Mouse (Mus musculus) Muller cell, postnatal 12 days (primary cell): ENCODE measurements at regions not wholly inside any gene's neighbourhood (a gene's known extent, or its start where the extent isn't known, plus 50 kb on each side); places are given as distances from the start of the nearest gene placed in this dataset.

ENCODE experiments used
- DNase-seq: peaks from one replicate; pipeline ENCODE4 v3.0.0-alpha.2; 2015; ENCODE audit errors: inconsistent ontology term

DNA sequence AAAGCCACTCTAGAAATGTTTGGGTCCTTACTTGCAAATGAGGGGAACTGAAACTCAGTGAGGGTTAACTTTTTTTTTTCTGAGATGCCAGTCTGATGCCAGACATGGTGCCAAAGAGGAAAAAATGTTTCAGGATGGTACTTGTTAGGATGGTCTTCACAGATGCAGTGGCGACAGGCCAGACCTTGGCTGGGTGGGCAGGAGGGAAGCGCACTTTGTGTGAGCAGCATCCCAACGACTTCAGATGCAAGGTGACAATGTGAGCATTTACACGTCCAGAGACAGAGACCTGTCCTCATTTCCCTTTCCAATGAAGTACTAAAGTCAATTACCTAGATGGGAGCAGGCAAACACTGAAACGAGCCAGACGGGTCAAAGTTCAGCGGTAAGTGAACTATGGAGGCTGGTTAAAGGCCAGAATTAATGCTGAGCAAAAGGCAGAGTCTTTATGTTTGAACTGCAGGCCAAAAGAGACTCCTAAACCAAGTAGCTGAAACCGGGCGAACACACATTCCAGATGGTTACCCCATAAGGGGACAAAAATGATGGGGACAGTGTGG lies 213.7 kb upstream of the Ccdc122 start:
- DNase-seq = no peak

DNA sequence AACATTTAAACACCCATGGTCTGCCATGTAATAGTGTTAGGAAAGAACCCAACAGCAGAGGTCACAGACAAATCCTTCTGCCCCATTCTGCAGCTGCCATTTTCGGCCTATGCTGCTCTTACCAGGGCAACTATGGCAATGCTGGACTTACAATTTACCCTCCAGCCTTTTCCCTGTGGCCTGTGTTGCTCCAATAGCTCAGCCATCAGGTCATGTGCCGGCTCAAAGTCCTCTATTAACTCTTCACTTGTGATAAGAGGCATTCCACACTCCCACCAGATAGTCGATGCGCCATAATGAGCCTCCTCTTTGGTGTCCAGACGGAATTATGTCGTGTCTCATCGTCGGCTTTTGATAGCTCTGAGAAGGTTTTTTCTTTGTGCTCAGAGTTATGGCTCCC lies 214.7 kb upstream of the Ccdc122 start:
- DNase-seq = no peak

DNA sequence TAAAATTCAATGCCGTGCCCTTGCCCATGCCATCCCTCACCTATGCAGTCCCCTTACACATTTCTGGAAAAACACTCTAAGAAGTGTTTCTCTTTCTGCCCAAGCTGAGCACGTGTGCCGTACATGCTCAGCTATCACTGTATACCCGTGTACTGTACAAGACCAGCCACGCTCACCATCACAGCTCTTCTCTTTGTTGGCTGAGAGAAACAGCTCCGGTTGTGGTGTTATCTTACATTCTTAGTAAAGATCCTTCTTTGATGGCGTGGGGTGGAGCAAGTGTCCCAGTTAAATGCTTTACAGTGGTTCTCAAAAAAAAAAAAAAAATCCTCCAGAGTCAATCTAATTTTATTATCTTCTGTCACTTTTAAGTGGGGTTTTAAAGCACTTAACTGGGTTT lies 215.1 kb upstream of the Ccdc122 start:
- DNase-seq = no peak

- DNase-seq = no peak
Measured at GRCm38 (mm10) chr14:76820989-76821388, 215.6 kb upstream of the Ccdc122 start.

DNA sequence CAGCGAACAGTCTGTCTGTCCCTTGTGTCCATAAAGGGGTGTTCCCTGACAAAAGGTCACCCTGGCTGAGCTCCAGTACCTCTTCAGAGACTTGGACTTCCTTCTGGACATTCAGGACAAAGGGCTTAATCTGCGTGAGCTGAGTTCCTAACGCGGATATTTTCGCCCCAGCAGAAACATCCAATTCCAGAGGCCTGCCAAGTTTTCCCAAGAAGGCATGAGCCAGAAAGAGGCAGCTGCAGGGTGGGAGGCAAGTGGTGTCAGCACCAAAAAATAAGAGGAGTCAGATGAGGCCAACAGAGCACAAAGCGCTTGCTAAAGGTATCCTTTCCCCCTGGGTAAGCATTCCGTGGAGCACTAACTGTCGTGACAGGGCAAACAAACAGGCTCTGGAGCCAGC lies 216.9 kb upstream of the Ccdc122 start:
- DNase-seq = peak; percentile 83

DNA sequence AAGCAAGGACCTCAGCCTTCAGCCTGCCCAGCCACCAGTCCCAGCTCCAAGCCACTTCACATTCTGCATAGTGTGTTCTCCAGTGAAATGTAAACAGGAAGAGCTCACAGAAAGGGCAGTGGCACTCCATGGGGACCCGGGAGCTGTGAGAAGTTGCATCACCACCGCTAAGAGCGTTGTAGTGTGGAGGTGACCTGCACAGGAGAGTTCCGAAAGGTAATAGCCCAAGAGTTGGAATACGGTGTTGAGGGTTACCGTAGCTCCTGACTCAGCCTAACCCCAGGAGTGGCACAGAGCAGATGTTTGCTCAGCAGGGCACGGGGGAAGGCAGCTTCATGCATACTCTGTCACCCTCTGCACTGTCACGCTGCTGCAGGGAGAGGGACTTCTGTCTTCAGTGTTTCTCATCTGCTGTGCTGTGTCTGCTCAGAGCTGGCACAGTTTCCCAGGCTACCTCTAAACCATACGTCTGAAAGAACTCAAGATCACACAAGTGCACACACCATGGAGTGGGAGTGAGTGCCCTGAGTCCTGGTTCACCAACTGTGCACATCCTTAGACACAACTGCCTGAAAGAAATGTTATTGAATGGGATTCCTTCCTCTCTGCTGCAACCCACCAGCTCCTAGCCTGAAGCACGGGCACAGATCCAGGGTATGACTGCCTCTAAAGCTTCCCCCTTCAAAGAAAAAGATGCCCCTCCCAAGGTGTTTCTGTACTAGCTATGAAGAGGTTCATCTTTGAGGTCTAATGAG lies 218.1 kb upstream of the Ccdc122 start:
- peak; percentile 54 for DNase-seq

DNA sequence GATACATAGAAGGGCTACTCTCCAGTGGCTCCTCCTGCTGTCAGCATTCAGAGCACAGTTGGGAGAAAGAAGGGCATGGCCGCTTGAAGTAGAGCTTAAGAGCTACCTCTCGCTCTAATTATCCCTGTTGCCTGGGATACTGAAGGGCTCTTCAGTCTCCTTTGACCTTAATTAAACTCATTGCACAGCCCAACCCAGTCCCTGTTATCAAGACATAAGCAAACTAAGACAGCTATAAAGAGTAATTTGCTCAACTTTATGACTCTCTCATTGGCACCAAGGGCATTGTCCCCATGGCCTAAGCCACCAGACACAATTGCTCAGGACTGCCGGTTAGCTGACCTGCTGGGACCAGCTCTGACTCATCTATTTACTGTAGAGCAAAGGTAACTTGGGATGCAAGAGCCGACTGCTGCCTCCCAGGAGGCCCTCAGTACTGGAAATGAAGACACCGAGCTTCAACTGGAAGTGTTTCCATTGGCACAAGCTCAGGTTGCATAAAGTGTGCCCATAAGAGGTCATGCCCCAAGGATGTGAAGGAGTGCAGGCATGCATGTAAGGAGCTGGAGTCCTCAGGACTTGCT lies 219.3 kb upstream of the Ccdc122 start:
- no peak for DNase-seq

- DNase-seq = no peak
Measured at GRCm38 (mm10) chr14:76816666-76817065, 219.9 kb upstream of the Ccdc122 start.

GRCm38 (mm10) chr14:76812155-76812875 lies 224.3 kb upstream of the Ccdc122 start:
- DNase-seq = no peak

DNA sequence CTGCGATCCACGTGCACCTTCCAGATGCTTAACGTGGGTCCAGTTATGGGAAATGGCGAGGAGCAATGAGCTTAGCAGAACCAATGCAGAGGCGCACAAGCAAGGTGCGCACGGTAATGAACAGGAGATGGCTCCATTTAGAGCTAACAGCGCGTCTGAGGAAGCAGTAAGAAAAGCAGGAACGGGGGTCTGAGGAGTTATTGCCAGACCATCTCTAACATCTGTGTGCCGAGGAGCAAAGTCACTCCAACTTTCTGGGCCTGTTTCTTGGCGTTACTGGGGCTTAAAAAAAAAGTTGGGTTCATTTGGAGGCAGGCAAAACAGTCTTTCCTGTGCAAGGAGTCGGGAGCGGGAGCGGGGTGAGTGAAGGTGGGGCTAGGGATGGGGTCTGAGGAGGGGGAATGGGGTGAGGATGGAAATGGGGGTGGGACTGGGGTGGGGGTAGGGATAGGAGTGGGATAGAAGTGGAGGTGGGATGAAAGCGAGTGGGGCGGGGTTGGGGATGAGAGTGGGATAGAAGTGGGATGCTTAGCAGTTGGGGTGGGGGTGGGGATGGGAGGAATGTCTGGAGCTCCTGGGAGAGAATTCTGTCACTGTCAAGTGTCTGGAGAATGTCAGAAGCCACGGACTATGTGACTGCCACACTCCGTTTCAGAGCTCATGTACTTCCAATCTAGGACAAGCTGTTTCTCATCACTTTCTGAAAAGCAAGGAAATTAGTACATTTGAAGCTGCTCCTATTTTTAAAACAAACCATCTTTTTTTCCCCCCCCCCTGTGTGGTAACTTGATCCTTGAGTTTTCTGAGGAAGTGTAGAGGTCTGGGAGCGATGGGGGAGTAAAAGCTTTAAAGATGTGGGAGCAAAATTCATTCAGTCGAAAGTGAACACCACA lies 225.6 kb upstream of the Ccdc122 start:
- no peak for DNase-seq

GRCm38 (mm10) chr14:76810041-76810440 lies 226.5 kb upstream of the Ccdc122 start:
- DNase-seq = no peak

DNA sequence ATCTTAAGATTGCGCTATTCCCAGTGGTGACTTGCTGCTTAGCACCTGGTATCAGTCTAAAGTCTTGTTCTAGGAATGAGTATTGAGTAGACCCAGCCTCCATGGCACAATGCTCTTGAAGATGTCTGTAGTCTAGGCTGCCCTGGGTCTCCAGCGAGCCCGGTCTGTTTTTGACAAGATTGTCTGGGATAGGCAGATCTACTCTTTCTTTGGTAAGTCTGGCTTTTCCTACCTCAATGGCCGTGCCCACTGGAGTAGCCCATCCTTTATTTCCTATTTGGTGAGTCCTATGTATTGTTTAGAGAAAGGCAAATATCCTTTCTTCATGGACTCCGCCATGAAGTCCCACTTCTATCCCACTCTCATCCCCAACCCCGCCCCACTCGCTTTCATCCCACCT lies 227.2 kb upstream of the Ccdc122 start:
- no peak for DNase-seq

DNA sequence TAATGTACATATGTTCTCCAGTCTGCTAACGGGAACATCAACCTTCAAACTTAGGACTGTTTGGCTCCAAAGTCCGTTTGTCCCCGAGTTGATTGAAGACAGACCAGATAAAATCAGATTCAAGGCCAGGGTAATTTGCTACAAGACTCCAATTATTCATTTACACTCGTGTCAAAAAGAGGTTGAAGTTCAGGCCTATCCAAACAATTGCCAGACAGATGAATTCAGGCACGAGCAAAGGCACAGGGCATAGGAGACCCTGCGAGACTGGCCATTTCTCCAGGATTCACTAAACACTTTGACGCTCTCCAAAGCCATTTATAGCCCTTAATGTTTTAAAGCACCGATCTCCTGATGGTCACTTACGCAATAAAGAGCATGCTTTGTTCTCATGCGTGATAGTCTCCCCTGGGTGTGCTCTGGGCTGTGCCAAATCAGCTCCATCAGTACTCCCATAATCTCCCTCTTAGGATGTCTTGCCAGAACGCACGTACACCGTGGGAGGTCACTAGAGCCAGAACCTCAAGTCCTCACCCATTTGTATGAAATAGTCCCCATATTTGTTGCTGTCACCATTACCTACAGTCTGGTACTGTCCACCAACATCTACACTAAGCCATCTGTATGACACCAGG lies 231.3 kb upstream of the Ccdc122 start:
- no peak for DNase-seq

GRCm38 (mm10) chr14:76804447-76805150 lies 232.0 kb upstream of the Ccdc122 start:
- DNase-seq = no peak

- DNase-seq = no peak
Measured at GRCm38 (mm10) chr14:76800181-76800580, 236.4 kb upstream of the Ccdc122 start.

DNA sequence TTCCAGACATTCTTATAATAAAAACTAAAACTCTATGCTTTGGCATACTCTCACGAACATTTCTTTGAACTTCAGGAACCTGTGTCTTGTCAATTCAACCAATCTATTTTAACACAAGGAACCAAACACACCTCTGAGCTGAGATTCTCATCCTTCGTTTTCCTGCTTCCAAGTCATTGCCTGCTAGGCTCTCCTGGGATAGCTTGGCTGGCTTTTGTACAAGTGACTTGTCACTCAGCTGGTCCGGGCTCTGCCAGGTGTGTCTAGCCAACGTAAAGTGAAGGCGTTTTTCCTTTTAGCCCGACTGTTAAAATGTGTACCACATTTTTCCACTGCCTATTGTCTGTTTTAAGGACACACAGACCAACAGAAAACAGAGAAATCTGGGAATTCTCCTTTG lies 236.8 kb upstream of the Ccdc122 start:
- no peak for DNase-seq

GRCm38 (mm10) chr14:76798925-76799428 lies 237.6 kb upstream of the Ccdc122 start:
- no peak for DNase-seq

- no peak for DNase-seq
Measured at GRCm38 (mm10) chr14:76798488-76798887, 238.1 kb upstream of the Ccdc122 start.

- no peak for DNase-seq
Measured at GRCm38 (mm10) chr14:76797518-76797917, 239.1 kb upstream of the Ccdc122 start.
